Mouse (Mus musculus) bone marrow macrophage, adult 2 months (primary cell): Measurements from ENCODE around the gene 4933417A18Rik.

Experiments used
- CTCF ChIP-seq: IDR thresholded peaks from 2 replicates; pipeline ENCODE4 v1.5.1; 2012; ENCODE audit warnings: low read depth, mild to moderate bottlenecking, low read length, moderate library complexity
- POLR2A ChIP-seq: IDR thresholded peaks from 2 replicates; pipeline ENCODE4 v1.6.1; 2012; ENCODE audit warnings: mild to moderate bottlenecking, low read depth, low read length, borderline replicate concordance

DNA sequence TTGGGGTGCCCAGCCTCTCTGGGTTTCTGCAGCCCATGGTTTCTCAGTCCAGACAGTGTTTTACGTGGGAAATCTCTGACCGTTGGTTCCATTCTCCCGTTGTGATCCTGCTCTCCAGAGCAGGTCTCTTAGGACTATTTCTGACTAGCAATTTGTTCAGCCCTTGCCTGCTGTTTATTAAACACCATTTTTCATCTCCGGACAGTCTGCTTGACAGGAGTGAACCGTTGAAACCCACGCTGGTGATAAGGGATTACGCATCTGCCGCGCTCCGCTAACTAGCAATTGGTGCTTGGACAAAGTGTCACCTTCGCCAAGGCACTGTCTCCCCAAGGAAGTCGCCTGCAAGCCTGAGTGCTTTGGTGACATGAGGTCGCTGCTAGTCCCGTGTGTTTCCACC lies 40.2 kb downstream of the 4933417A18Rik start:
- TF ChIP-seq CTCF (no peak), POLR2A (no peak)
